Mouse (Mus musculus) hindbrain, embryonic 14.5 days (tissue): Measurements from ENCODE around the gene Cfap45. TPM values are rescaled to one million over a fixed set of nuclear protein-coding genes. Genes with fewer than 3 reads are reported as not detected.

Experiments
- ATAC-seq: fragments of 200-750 bp; cut with Nextera tagmentation; 2 replicates; pipeline ENCODE4 v1.8.0; 2017; ENCODE audit warnings: moderate number of reproducible peaks, mild to moderate bottlenecking, moderate TSS enrichment, moderate library complexity; ENCODE audit not compliant: low FRiP score
- DNase-seq: peaks from one replicate; pipeline ENCODE4 v3.0.0-alpha.2; 2015; ENCODE audit warnings: low spot score
- H3K27ac ChIP-seq: fragments of 300-500 bp; sonication (generic); 2 replicates; pipeline ENCODE4 v1.5.1; 2014; ENCODE audit warnings: mild to moderate bottlenecking, moderate library complexity
- H3K27me3 ChIP-seq: fragments of 300-500 bp; sonication (generic); 2 replicates; pipeline ENCODE4 v1.6.1; 2014; ENCODE audit warnings: mild to moderate bottlenecking, low read length, mixed read lengths; ENCODE audit not compliant: control insufficient read depth, insufficient read depth
- H3K36me3 ChIP-seq: fragments of 300-500 bp; sonication (generic); replicated peaks from 2 replicates; pipeline ENCODE4 v1.6.1; 2014; ENCODE audit not compliant: control insufficient read depth, insufficient read depth
- H3K4me1 ChIP-seq: fragments of 300-500 bp; sonication (generic); replicated peaks from 2 replicates; pipeline ENCODE4 v1.6.1; 2014; ENCODE audit warnings: antibody characterized with exemption, low read length, mixed read lengths; ENCODE audit not compliant: control insufficient read depth, insufficient read depth
- H3K4me2 ChIP-seq: fragments of 300-500 bp; sonication (generic); replicated peaks from 2 replicates; pipeline ENCODE4 v1.6.1; 2014; ENCODE audit warnings: mild to moderate bottlenecking, moderate library complexity
- H3K4me3 ChIP-seq: fragments of 300-500 bp; sonication (generic); replicated peaks from 2 replicates; pipeline ENCODE4 v1.5.1; 2014; ENCODE audit warnings: mild to moderate bottlenecking, low read length
- H3K9ac ChIP-seq: fragments of 300-500 bp; sonication (generic); 2 replicates; pipeline ENCODE4 v1.6.1; 2014
- H3K9me3 ChIP-seq: fragments of 300-500 bp; sonication (generic); 2 replicates; pipeline ENCODE4 v1.6.1; 2016; ENCODE audit warnings: low read length; ENCODE audit not compliant: control insufficient read depth
- WGBS: fragments of 180-500 bp; shearing (Covaris S2); extraction: QIAGEN DNeasy Blood & Tissue Kit; methylation state at CpG from one replicate; pipeline ENCODE4 v1.1.7; 2014; 5-methylcytosine and 5-hydroxymethylcytosine counted together
- polyA plus RNA-seq: library from polyadenylated mRNA; unstranded; fragments of >200 nt; fragmentation: Nextera tagmentation; extraction: Ambion mirVana; gene quantifications from 2 replicates; pipeline ENCODE4 v1.2.1, GENCODE M21; 2014

Cfap45 gene
- polyA plus RNA-seq, 1 experiment from 2014 or later: 5.5 TPM

- Histone ChIP-seq H3K4me1 (0 out of 2 replicates have a peak, but pooled peaks cover 4% of the 10 kb centered on the region), H3K27ac (no peak overlapping the region), H3K9ac (no peak overlapping the region), H3K4me2 (no peak overlapping the region), H3K9me3 (no peaks in the 10 kb centered on the region), H3K27me3 (no peaks in the 10 kb centered on the region), H3K36me3 (no peaks in the 10 kb centered on the region), H3K4me3 (no peak overlapping the region)
- ATAC-seq (no peak), DNase-seq (no peak)
- WGBS: 47% methylated on average over 8 of the region's 8 CpGs
Measured at GRCm38 (mm10) chr1:172509983-172510382, 10.6 kb upstream of the Cfap45 start.

- H3K27ac ChIP-seq: no peak overlapping the region
Measured at GRCm38 (mm10) chr1:172510421-172510972, 10.1 kb upstream of the Cfap45 start.

GRCm38 (mm10) chr1:172512962-172513361 lies 7.6 kb upstream of the Cfap45 start:
- Histone ChIP-seq H3K4me1 (0 out of 2 replicates have a peak, but pooled peaks cover 7% of the 10 kb centered on the region), H3K36me3 (no peaks in the 10 kb centered on the region), H3K4me3 (no peak overlapping the region), H3K9me3 (peaks cover 5% of the 10 kb centered on the region; the same call in 1 of the 2 replicates), H3K27ac (no peak overlapping the region), H3K9ac (no peak overlapping the region), H3K27me3 (no peaks in the 10 kb centered on the region), H3K4me2 (peak overlapping the region; percentile 17; the same call in 1 of the 2 replicates)
- DNase-seq (no peak), ATAC-seq (no peak)
- 31% methylated on average over 13 of the region's 13 CpGs for WGBS

More at GRCm38 (mm10) chr1:172510421-172510972, 10.1 kb upstream of the Cfap45 start:
- no peaks in the 10 kb centered on the region for H3K9me3 ChIP-seq
- ATAC-seq (peak; percentile 32; the same call in 1 of the 2 replicates), DNase-seq (no peak)
- no peaks in the 10 kb centered on the region for H3K36me3 ChIP-seq
- no peak overlapping the region for H3K4me3 ChIP-seq
- H3K27me3 ChIP-seq: no peaks in the 10 kb centered on the region
- 30% methylated on average over 13 of the region's 13 CpGs for WGBS
- 0 out of 2 replicates have a peak, but pooled peaks cover 4% of the 10 kb centered on the region for H3K4me1 ChIP-seq
- no peak overlapping the region for H3K4me2 ChIP-seq
- no peak overlapping the region for H3K9ac ChIP-seq

- Histone ChIP-seq H3K4me1 (0 out of 2 replicates have a peak, but pooled peaks cover 7% of the 10 kb centered on the region), H3K27me3 (no peaks in the 10 kb centered on the region), H3K4me2 (no peak overlapping the region), H3K27ac (no peak overlapping the region), H3K9ac (no peak overlapping the region), H3K36me3 (no peaks in the 10 kb centered on the region), H3K9me3 (peaks cover 7% of the 10 kb centered on the region; the same call in 1 of the 2 replicates), H3K4me3 (no peak overlapping the region)
- ATAC-seq (peak; percentile 41; the same call in 1 of the 2 replicates), DNase-seq (no peak)
- WGBS: 72% methylated on average over 17 of the region's 17 CpGs
Measured at GRCm38 (mm10) chr1:172513525-172514212, 6.9 kb upstream of the Cfap45 start.

- Histone ChIP-seq H3K4me1 (0 out of 2 replicates have a peak, but pooled peaks cover 7% of the 10 kb centered on the region), H3K9me3 (peaks cover 7% of the 10 kb centered on the region; the same call in 1 of the 2 replicates), H3K9ac (no peak overlapping the region), H3K4me2 (no peak overlapping the region), H3K27ac (no peak overlapping the region), H3K4me3 (no peak overlapping the region), H3K27me3 (no peaks in the 10 kb centered on the region), H3K36me3 (no peaks in the 10 kb centered on the region)
- whole genome bisulfite sequencing: 81% methylated on average over 4 of the region's 4 CpGs
- ATAC-seq: no peak
- no peak for DNase-seq
Measured at GRCm38 (mm10) chr1:172514213-172514529, 6.4 kb upstream of the Cfap45 start.

GRCm38 (mm10) chr1:172514551-172515268 lies 5.9 kb upstream of the Cfap45 start:
- H3K27ac ChIP-seq: no peak overlapping the region
- WGBS: 84% methylated on average over 7 of the region's 7 CpGs
- no peaks in the 10 kb centered on the region for H3K36me3 ChIP-seq
- 0 out of 2 replicates have a peak, but pooled peaks cover 7% of the 10 kb centered on the region for H3K4me1 ChIP-seq
- ATAC-seq (no peak), DNase-seq (no peak)
- peaks cover 7% of the 10 kb centered on the region; the same call in 1 of the 2 replicates for H3K9me3 ChIP-seq
- no peak overlapping the region for H3K9ac ChIP-seq
- H3K27me3 ChIP-seq: no peaks in the 10 kb centered on the region
- no peak overlapping the region for H3K4me3 ChIP-seq
- H3K4me2 ChIP-seq: no peak overlapping the region

GRCm38 (mm10) chr1:172515396-172515795 lies 5.2 kb upstream of the Cfap45 start:
- Histone ChIP-seq H3K36me3 (no peaks in the 10 kb centered on the region), H3K27me3 (no peaks in the 10 kb centered on the region), H3K4me2 (no peak overlapping the region), H3K4me3 (no peak overlapping the region), H3K27ac (no peak overlapping the region), H3K4me1 (peaks cover 7% of the 10 kb centered on the region; the same call in 1 of the 2 replicates), H3K9ac (no peak overlapping the region), H3K9me3 (peaks cover 7% of the 10 kb centered on the region; the same call in 1 of the 2 replicates)
- WGBS: 70% methylated on average over 1 of the region's 1 CpGs
- ATAC-seq (no peak), DNase-seq (no peak)

- Histone ChIP-seq H3K4me1 (peaks cover 11% of the 10 kb centered on the region), H3K4me3 (no peak overlapping the region), H3K9ac (no peak overlapping the region), H3K27me3 (no peaks in the 10 kb centered on the region), H3K9me3 (peaks cover 7% of the 10 kb centered on the region; the same call in 1 of the 2 replicates), H3K27ac (no peak overlapping the region), H3K36me3 (no peaks in the 10 kb centered on the region), H3K4me2 (no peak overlapping the region)
- ATAC-seq (no peak), DNase-seq (no peak)
- 75% methylated on average over 4 of the region's 4 CpGs for WGBS
Measured at GRCm38 (mm10) chr1:172518013-172518412, 2.6 kb upstream of the Cfap45 start.

GRCm38 (mm10) chr1:172519644-172520043 lies 957 bp upstream of the Cfap45 start:
- WGBS: 75% methylated on average over 6 of the region's 6 CpGs
- Histone ChIP-seq H3K27ac (no peak overlapping the region), H3K9me3 (peaks cover 7% of the 10 kb centered on the region; the same call in 1 of the 2 replicates), H3K4me1 (peaks cover 10% of the 10 kb centered on the region), H3K27me3 (no peaks in the 10 kb centered on the region), H3K36me3 (no peaks in the 10 kb centered on the region), H3K9ac (no peak overlapping the region), H3K4me3 (no peak overlapping the region), H3K4me2 (no peak overlapping the region)
- DNase-seq (no peak), ATAC-seq (no peak)
